ENCODE assay signal across 30 mouse cellular contexts in the genomic region with DNA sequence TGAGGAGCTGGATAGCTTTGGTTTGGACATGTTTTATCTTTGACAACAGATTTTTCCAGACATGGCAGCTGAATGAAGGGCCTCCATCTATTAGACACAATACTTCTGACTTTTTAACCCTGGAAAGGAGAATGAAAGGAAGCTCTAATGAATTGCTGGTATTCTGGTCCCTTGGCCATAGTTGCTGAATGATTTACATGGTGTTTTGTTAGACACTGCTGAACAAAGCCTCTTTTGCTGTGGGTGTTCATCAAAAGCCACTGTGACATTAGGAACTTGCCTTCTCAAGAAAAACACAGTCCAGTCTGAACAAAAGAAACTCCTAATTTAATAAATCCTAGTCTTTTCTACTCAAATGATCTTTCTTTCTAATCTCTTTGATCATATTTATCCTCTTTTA.
A peak's percentile ranks its signal among the peaks of the same experiment; 100 is the strongest.
DNase-seq lines count a peak whose midpoint lies in the region; ATAC-seq and TF ChIP-seq lines count a peak whose summit lies in the region.
"Had no signal": no experiment of that assay in that cellular context is flagged by ENCODE, and none has a peak within 500 bp of the region (broad histone marks: within the 10 kb centered on the region; RNA-seq: fewer than 3 reads in every experiment).

No protein-coding gene starts in this region.

- no peaks in the 10 kb centered on the region for H3K36me3 ChIP-seq in hindbrain, embryonic 11.5 days (ENCODE audit: control insufficient read depth, insufficient read depth, low read length)
- no peaks in the 10 kb centered on the region for H3K36me3 ChIP-seq in hindbrain, postnatal 0 days (ENCODE audit: insufficient read depth, low read length)
- H3K36me3 ChIP-seq in midbrain, embryonic 11.5 days (ENCODE audit: control insufficient read depth, insufficient read depth, low read length): no peaks in the 10 kb centered on the region
- no peaks in the 10 kb centered on the region for H3K36me3 ChIP-seq in midbrain, embryonic 13.5 days
- H3K36me3 ChIP-seq: embryonic facial prominence, embryonic 10.5 days; embryonic facial prominence, embryonic 13.5 days; forebrain, embryonic 12.5 days; forebrain, embryonic 15.5 days; G1E; heart, embryonic 12.5 days; heart, embryonic 15.5 days; hindbrain, embryonic 13.5 days had no signal

- H3K9me3 ChIP-seq in hindbrain, embryonic 11.5 days (ENCODE audit: control insufficient read depth, low read length): no peaks in the 10 kb centered on the region
- no peaks in the 10 kb centered on the region for H3K9me3 ChIP-seq in hindbrain, postnatal 0 days (ENCODE audit: low read length)
- H3K9me3 ChIP-seq in midbrain, embryonic 11.5 days (ENCODE audit: control insufficient read depth, low read length): no peaks in the 10 kb centered on the region
- no peaks in the 10 kb centered on the region for H3K9me3 ChIP-seq in midbrain, embryonic 13.5 days
- H3K9me3 ChIP-seq: embryonic facial prominence, embryonic 10.5 days; embryonic facial prominence, embryonic 13.5 days; forebrain, embryonic 12.5 days; forebrain, embryonic 15.5 days; G1E; heart, embryonic 12.5 days; heart, embryonic 15.5 days; hindbrain, embryonic 13.5 days had no signal

- no peak overlapping the region for H3K9ac ChIP-seq in hindbrain, embryonic 11.5 days (ENCODE audit: low read depth, low read length)
- H3K9ac ChIP-seq in hindbrain, postnatal 0 days (replicated peaks; ENCODE audit: low read length): no peak overlapping the region
- H3K9ac ChIP-seq in midbrain, embryonic 11.5 days (ENCODE audit: low read length): no peak overlapping the region
- no peak overlapping the region for H3K9ac ChIP-seq in midbrain, embryonic 13.5 days (replicated peaks)
- H3K9ac ChIP-seq: embryonic facial prominence, embryonic 13.5 days; forebrain, embryonic 12.5 days; forebrain, embryonic 15.5 days; heart, embryonic 12.5 days; heart, embryonic 15.5 days; hindbrain, embryonic 13.5 days had no signal

- no peaks in the 10 kb centered on the region for H3K4me1 ChIP-seq in hindbrain, embryonic 11.5 days (replicated peaks; ENCODE audit: control insufficient read depth, insufficient read depth, low read length)
- H3K4me1 ChIP-seq in hindbrain, postnatal 0 days (ENCODE audit: insufficient read depth, low read length): no peaks in the 10 kb centered on the region
- H3K4me1 ChIP-seq in midbrain, embryonic 11.5 days (ENCODE audit: control insufficient read depth, insufficient read depth, low read length): peaks cover 4% of the 10 kb centered on the region
- peaks cover 5% of the 10 kb centered on the region; the same call in 1 of the 2 replicates for H3K4me1 ChIP-seq in midbrain, embryonic 13.5 days (replicated peaks)
- H3K4me1 ChIP-seq: embryonic facial prominence, embryonic 10.5 days; embryonic facial prominence, embryonic 13.5 days; forebrain, embryonic 15.5 days; heart, embryonic 12.5 days; heart, embryonic 15.5 days had no signal

- no peak overlapping the region for H3K4me2 ChIP-seq in hindbrain, embryonic 11.5 days (replicated peaks; ENCODE audit: low read depth, low read length)
- no peak overlapping the region for H3K4me2 ChIP-seq in hindbrain, postnatal 0 days (ENCODE audit: low read depth, low read length)
- H3K4me2 ChIP-seq in midbrain, embryonic 11.5 days: no peak overlapping the region
- no peak overlapping the region for H3K4me2 ChIP-seq in midbrain, embryonic 13.5 days (replicated peaks)
- H3K4me2 ChIP-seq: embryonic facial prominence, embryonic 13.5 days; forebrain, embryonic 12.5 days; forebrain, embryonic 15.5 days; heart, embryonic 12.5 days; heart, embryonic 15.5 days; hindbrain, embryonic 13.5 days had no signal

- no peak for TF ChIP-seq CTCF in hindbrain, postnatal 0 days (IDR thresholded peaks at IDR 0.05; ENCODE audit: low read depth)

- no peak overlapping the region for H3K27ac ChIP-seq in hindbrain, embryonic 11.5 days (ENCODE audit: low read depth, low read length)
- no peak overlapping the region for H3K27ac ChIP-seq in hindbrain, postnatal 0 days
- H3K27ac ChIP-seq in midbrain, embryonic 11.5 days (ENCODE audit: low read depth, low read length): no peak overlapping the region
- no peak overlapping the region for H3K27ac ChIP-seq in midbrain, embryonic 13.5 days
- H3K27ac ChIP-seq: embryonic facial prominence, embryonic 10.5 days; embryonic facial prominence, embryonic 13.5 days; forebrain, embryonic 12.5 days; forebrain, embryonic 15.5 days; heart, embryonic 15.5 days; hindbrain, embryonic 13.5 days had no signal

- H3K4me3 ChIP-seq in hindbrain, embryonic 11.5 days (ENCODE audit: low read depth, low read length): no peak overlapping the region
- no peak overlapping the region for H3K4me3 ChIP-seq in hindbrain, postnatal 0 days (ENCODE audit: low read length)
- H3K4me3 ChIP-seq in midbrain, embryonic 11.5 days (ENCODE audit: low read depth, low read length): no peak overlapping the region
- H3K4me3 ChIP-seq in midbrain, embryonic 13.5 days (replicated peaks): no peak overlapping the region
- H3K4me3 ChIP-seq: embryonic facial prominence, embryonic 10.5 days; embryonic facial prominence, embryonic 13.5 days; erythroblast, embryonic 14.5 days; forebrain, embryonic 12.5 days; forebrain, embryonic 15.5 days; heart, embryonic 12.5 days; heart, embryonic 15.5 days; hindbrain, embryonic 13.5 days had no signal

- ATAC-seq in hindbrain, embryonic 11.5 days (ENCODE audit: low FRiP score): peak; percentile 59; the same call in 1 of the 2 replicates
- ATAC-seq in hindbrain, postnatal 0 days: no peak
- 0 out of 2 replicates have a peak, but pooled peaks have one; percentile 40 for ATAC-seq in midbrain, embryonic 11.5 days (ENCODE audit: low FRiP score)
- no peak for ATAC-seq in midbrain, embryonic 13.5 days
- ATAC-seq: forebrain, embryonic 15.5 days; hindbrain, embryonic 16.5 days; inflammation-experienced regulatory T-cells, adult 6 months had no signal

- peaks cover 3% of the 10 kb centered on the region; the same call in 1 of the 2 replicates for H3K27me3 ChIP-seq in hindbrain, embryonic 11.5 days (ENCODE audit: control insufficient read depth, insufficient read depth, low read length)
- no peaks in the 10 kb centered on the region for H3K27me3 ChIP-seq in hindbrain, postnatal 0 days (ENCODE audit: insufficient read depth, low read length)
- no peaks in the 10 kb centered on the region for H3K27me3 ChIP-seq in midbrain, embryonic 11.5 days (ENCODE audit: control insufficient read depth, insufficient read depth, low read length)
- no peaks in the 10 kb centered on the region for H3K27me3 ChIP-seq in midbrain, embryonic 13.5 days
- H3K27me3 ChIP-seq: CH12.LX; embryonic facial prominence, embryonic 13.5 days; forebrain, embryonic 12.5 days; forebrain, embryonic 15.5 days; heart, embryonic 12.5 days; heart, embryonic 15.5 days had no signal

- peak; percentile 12 for DNase-seq in hindbrain, embryonic 11.5 days (ENCODE audit: low spot score)
- DNase-seq in hindbrain, postnatal 0 days (ENCODE audit: low spot score): no peak
- peak; percentile 59 for DNase-seq in midbrain, embryonic 11.5 days (ENCODE audit: low spot score, missing footprints)
- DNase-seq in embryo, embryonic 10.5 days (ENCODE audit: low spot score): peak; percentile 44
- DNase-seq in retina, embryonic 14.5 days (ENCODE audit: low spot score): no peak
- no peak for DNase-seq in natural killer cell, adult 2 months (ENCODE audit: low spot score in 2 of 2)
- DNase-seq: adrenal gland, adult 2 months; adrenal gland, postnatal 14 days; B cell, adult 2 months; cerebellum, adult 11 months; cerebellum, adult 2 months; cerebellum, adult 9-11 months; cerebellum, postnatal 25 days; gastrocnemius, postnatal 25 days; heart, adult 18-20 months; heart, postnatal 10 days; heart, postnatal 36 days had no signal

Comparison
In these comparisons a context has a peak if more than half of its experiments do, and no peak if none do; other contexts are left out.
1. ATAC-seq: peak in hindbrain, embryonic 11.5 days (single experiment) and midbrain, embryonic 11.5 days (single experiment); none in hindbrain, postnatal 0 days (single experiment) and midbrain, embryonic 13.5 days (single experiment).
2. DNase-seq: peak in hindbrain, embryonic 11.5 days (single experiment), midbrain, embryonic 11.5 days (single experiment) and embryo, embryonic 10.5 days (single experiment); none in hindbrain, postnatal 0 days (single experiment), retina, embryonic 14.5 days (single experiment) and natural killer cell, adult 2 months (0 of 2).